Mouse (Mus musculus): ENCODE data around the gene Tulp3.

The Tulp3 gene

GRCm38 (mm10) chr6:128315597-128315996 lies 40.1 kb downstream of the Tulp3 start:
- ChIA-PET POLR2A (interaction anchor here (0.6 to 1.9 kb wide), 26 partner anchors 9 to 844 kb away, joined by 3 to 9 read pairs (median 4); partner anchors contain the start of genes Itfg2 (in 1 of the 4), Tead4 (in 1 of the 4) and Tulp3 (in 1 of the 4)), CTCF (interaction anchor here (0.6 to 1.6 kb wide), 14 partner anchors 11 to 940 kb away, joined by 3 to 9 read pairs (median 4); no protein-coding TSS in a partner anchor)

DNA sequence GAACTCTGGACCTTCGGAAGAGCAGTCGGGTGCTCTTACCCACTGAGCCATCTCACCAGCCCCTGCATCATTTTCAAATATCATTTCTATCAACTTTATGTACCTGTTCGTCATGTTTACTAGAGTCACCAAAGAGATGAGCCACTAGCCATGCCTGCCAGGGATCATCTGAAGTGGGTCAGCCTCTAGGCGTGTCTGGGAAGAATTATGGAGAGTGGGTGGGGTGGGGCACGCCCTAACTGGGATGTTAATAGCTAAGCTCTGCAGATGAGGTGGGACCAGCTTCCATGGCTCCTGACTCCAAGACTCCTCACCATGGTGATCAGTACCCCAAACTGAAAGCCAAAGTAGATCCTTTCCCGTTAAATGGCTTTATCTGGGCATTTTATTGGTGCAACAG lies 40.9 kb downstream of the Tulp3 start:
- ChIA-PET CTCF (interaction anchor here (0.6 to 1.6 kb wide), 10 partner anchors 9 to 318 kb away, joined by 3 to 9 read pairs (median 3); no protein-coding TSS in a partner anchor), POLR2A (interaction anchor here in 3 of 4 experiments (0.6 to 1.9 kb wide), 22 partner anchors 9 to 248 kb away, joined by 3 to 9 read pairs (median 4); partner anchors contain the start of genes Tead4 (in 2 of the 3) and Itfg2 (in 1 of the 3))

DNA sequence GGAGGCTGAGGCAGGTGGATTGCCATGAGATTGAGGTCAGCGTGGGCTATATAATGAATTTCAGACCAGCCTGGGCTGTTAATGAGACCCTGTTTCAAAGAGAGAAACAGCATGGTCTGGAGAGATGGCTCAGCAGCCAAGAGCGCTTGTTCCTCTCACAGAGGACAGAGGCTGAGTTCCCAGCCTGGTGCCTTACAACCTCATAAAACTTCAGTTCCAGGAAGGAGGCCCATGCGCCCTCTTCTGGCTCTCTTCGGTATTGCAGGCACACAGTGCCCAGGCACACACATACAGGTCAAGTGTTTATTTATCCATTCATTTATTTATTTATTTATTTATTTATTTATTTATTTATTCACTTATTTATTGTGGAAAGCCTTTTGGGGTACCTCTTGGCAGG lies 47.3 kb downstream of the Tulp3 start:
- CTCF ChIA-PET = interaction anchor here in 3 of 4 experiments (1.2 to 2.4 kb wide), 6 partner anchors 22 to 108 kb away, joined by 3 to 11 read pairs (median 8); no protein-coding TSS in a partner anchor
- POLR2A ChIA-PET = interaction anchor here in 2 of 4 experiments (1.2 to 4.0 kb wide), 4 partner anchors 69 to 108 kb away, joined by 3 to 23 read pairs (median 4); no protein-coding TSS in a partner anchor

- ChIA-PET CTCF (interaction anchor here in 3 of 4 experiments (0.5 to 1.6 kb wide), 9 partner anchors 12 to 332 kb away, joined by 3 to 22 read pairs (median 5); no protein-coding TSS in a partner anchor), POLR2A (interaction anchor here in 3 of 4 experiments (0.7 to 11.5 kb wide), 11 partner anchors 14 to 127 kb away, joined by 3 to 148 read pairs (median 7); no protein-coding TSS in a partner anchor)
Observed at GRCm38 (mm10) chr6:128304801-128305200, 50.9 kb downstream of the Tulp3 start.

DNA sequence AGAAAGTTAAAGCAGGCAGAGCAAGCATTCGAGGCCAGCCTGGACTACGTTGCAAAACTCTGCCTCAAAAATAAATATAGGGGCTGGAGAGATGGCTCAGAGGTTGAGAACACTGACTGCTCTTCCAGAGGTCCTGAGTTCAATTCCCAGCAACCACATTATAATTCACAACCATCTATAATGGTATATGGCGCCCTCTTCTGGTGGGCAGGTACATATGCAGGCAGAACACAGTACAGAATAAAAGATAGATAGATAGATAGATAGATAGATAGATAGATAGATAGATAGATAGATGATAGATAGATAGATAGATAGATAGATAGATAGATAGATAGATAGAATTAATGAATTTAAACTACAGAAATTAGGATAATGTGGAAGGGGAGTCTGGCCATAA lies 53.0 kb downstream of the Tulp3 start:
- ChIA-PET CTCF (interaction anchor here in 2 of 4 experiments (0.7 to 4.5 kb wide), 11 partner anchors 10 to 157 kb away, joined by 3 to 24 read pairs (median 5); no protein-coding TSS in a partner anchor), POLR2A (interaction anchor here in 3 of 4 experiments (0.9 to 11.5 kb wide), 23 partner anchors 10 to 173 kb away, joined by 3 to 148 read pairs (median 14); no protein-coding TSS in a partner anchor)

DNA sequence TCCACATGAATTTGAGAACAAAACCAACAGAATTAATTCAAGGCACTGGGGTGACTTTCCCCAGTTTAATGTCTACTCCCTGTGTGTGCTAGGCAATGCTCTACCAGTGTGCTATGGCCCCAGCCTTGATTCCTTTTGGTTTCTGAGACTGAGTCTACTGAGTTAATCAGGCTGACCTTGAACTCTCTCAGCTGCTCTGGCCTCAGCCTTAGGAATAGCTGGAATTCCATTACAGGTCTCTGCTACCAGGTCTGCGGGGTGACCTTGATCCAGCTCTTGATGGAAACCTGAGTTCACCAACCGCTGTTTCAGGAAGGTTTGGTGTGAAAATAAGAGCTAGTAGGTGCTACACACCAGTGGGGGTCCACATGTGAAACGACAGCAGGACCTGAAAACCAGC lies 53.8 kb downstream of the Tulp3 start:
- POLR2A ChIA-PET = interaction anchor here (0.6 to 11.5 kb wide), 40 partner anchors 10 to 174 kb away, joined by 3 to 148 read pairs (median 6); no protein-coding TSS in a partner anchor
- CTCF ChIA-PET = interaction anchor here in 3 of 4 experiments (0.7 to 4.5 kb wide), 15 partner anchors 10 to 102 kb away, joined by 3 to 24 read pairs (median 5); no protein-coding TSS in a partner anchor

DNA sequence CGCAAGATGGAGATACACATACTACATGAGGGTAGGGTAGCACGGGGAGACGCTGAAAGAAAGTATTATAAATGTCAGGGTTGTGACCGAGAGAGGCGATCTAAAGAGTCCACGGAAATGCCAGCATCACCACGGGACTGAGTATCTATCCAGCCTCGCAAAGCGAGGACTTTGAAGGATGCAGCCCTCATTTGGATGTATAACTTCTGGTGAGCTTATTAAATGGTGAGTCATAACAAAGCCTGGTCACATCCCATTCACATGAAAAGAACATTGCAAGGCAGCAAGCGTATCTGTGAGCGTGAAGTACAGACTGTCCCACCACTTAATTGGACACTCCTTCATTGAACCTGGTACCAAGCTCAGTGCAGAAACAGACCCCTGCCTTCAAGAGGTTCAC lies 54.2 kb downstream of the Tulp3 start:
- ChIA-PET POLR2A (interaction anchor here (0.6 to 11.5 kb wide), 45 partner anchors 9 to 685 kb away, joined by 3 to 148 read pairs (median 6); no protein-coding TSS in a partner anchor), CTCF (interaction anchor here (0.7 to 4.5 kb wide), 17 partner anchors 10 to 101 kb away, joined by 3 to 24 read pairs (median 5); no protein-coding TSS in a partner anchor)

GRCm38 (mm10) chr6:128300134-128301001 lies 55.3 kb downstream of the Tulp3 start, which contains the start of gene Tead4:
Tead4 (minus strand) TSS chr6:128300823.
- CTCF ChIA-PET = interaction anchor here in 3 of 4 experiments (1.1 to 4.5 kb wide), 6 partner anchors 20 to 100 kb away, joined by 3 to 24 read pairs (median 8); no protein-coding TSS in a partner anchor
- POLR2A ChIA-PET = interaction anchor here (0.5 to 11.5 kb wide), 37 partner anchors 8 to 684 kb away, joined by 3 to 148 read pairs (median 6); no protein-coding TSS in a partner anchor

- ChIA-PET CTCF (interaction anchor here in 2 of 4 experiments (0.5 to 4.5 kb wide), 4 partner anchors 56 to 326 kb away, joined by 3 to 24 read pairs (median 4); no protein-coding TSS in a partner anchor), POLR2A (interaction anchor here (0.7 to 11.5 kb wide), 27 partner anchors 7 to 423 kb away, joined by 3 to 148 read pairs (median 13); no protein-coding TSS in a partner anchor)
Observed at GRCm38 (mm10) chr6:128299292-128300133, 56.1 kb downstream of the Tulp3 start.

DNA sequence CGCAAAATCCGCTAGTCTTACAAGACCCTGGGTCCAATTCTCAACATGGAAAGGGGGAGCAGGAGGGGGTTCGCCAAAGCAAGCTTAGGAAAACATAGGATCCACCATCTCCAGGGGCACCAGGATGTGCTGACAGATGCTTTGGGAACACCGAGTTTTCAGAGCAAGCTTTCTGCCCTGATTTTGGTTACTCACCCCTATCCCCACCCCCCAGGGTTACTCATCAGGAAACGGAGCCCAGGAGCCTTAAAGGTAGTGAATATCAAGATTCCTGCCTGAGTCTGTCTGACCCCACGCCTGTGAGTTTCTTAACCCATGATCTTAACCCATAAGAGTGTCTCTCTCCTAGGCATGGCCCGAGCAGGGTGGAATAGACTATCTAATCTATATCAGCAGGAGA lies 57.4 kb downstream of the Tulp3 start:
- CTCF ChIA-PET = interaction anchor here in 2 of 4 experiments (1.1 to 1.5 kb wide), 3 partner anchors 61 to 97 kb away, joined by 3 to 4 read pairs (median 3); no protein-coding TSS in a partner anchor
- POLR2A ChIA-PET = interaction anchor here in 3 of 4 experiments (0.6 to 11.5 kb wide), 23 partner anchors 9 to 265 kb away, joined by 3 to 148 read pairs (median 7); no protein-coding TSS in a partner anchor

GRCm38 (mm10) chr6:128296750-128297393 lies 58.8 kb downstream of the Tulp3 start:
- POLR2A ChIA-PET = interaction anchor here in 3 of 4 experiments (0.6 to 11.5 kb wide), 29 partner anchors 8 to 1486 kb away, joined by 3 to 148 read pairs (median 5); no protein-coding TSS in a partner anchor
- CTCF ChIA-PET = interaction anchor here in 3 of 4 experiments (0.6 to 1.5 kb wide), 5 partner anchors 38 to 149 kb away, joined by 3 to 4 read pairs (median 4); no protein-coding TSS in a partner anchor

DNA sequence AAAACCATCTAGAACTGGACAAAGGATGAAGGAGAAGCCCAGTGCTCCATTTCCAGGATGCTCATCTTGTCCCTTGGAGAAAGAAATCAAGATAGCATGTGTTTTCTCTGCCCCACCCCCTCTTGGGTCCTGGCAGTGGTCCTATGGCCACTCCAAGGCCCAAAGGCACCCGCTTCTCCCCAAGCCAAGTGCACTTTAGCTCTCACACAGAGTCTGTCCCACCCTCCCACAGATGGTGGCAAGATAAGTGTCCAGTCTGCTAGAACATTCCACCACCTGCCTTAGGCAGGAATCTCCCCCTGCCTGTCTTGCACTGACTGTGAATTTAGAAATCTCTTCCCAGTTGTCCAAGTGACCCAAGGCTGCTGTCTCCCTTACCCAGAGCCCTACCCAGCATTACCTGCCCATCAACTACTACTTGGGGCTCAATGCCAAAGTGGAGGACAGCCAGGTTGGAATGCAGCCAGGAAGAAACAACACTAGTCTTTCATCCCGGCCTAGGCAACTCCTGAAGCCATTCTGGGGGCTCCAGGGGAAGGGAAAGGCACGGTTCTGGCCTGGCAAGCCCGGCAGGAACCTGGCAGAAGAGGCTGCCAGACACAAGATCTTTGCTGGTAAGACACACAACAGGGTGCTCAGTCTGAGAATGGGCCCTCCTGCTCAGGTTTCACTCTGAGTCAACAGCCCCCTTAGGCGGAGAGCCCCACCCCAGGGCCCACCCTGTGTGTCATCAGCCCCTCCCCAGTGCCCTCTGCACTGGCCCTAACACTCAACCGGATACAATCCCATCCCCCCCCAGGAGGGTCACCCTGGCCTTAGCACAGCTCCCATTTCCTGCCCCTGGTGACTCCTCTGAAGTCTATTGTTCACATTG lies 59.5 kb downstream of the Tulp3 start:
- POLR2A ChIA-PET = interaction anchor here in 3 of 4 experiments (0.5 to 11.5 kb wide), 26 partner anchors 7 to 459 kb away, joined by 3 to 148 read pairs (median 5); no protein-coding TSS in a partner anchor
- CTCF ChIA-PET = interaction anchor here in 2 of 4 experiments (0.6 to 0.9 kb wide), 2 partner anchors 55 to 150 kb away, joined by 4 read pairs; no protein-coding TSS in a partner anchor

DNA sequence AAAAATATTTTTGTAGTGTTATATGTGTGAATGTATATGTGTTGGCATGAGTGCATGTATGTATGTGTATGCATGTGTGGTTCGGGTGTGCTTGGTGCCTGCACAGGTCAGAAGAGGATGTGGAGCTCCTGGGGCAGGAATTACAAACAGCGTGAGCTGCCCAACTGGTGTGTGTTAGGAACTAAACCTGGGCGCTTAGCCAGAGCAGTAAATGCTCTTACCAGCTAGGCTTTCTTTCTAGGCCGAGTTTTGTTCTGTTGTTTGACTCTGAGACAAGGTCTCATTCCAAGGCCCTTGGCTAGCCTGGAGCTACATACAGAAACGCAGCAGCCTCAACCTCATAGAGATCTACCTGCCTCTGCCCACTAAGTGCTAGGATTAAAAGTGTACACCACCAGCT lies 64.4 kb downstream of the Tulp3 start:
- ChIA-PET POLR2A (interaction anchor here in 3 of 4 experiments (0.8 to 8.3 kb wide), 24 partner anchors 8 to 838 kb away, joined by 3 to 109 read pairs (median 4); partner anchors contain the start of gene Tead4 (in 2 of the 3)), CTCF (interaction anchor here in 3 of 4 experiments (0.7 to 2.9 kb wide), 5 partner anchors 11 to 91 kb away, joined by 3 to 7 read pairs (median 5); no protein-coding TSS in a partner anchor)

GRCm38 (mm10) chr6:128288681-128289080 lies 67.0 kb downstream of the Tulp3 start:
- POLR2A ChIA-PET = interaction anchor here in 3 of 4 experiments (0.6 to 8.3 kb wide), 17 partner anchors 8 to 168 kb away, joined by 3 to 109 read pairs (median 6); partner anchors contain the start of gene Tead4 (in 2 of the 3)
- CTCF ChIA-PET = interaction anchor here in 1 of 4 experiments (0.6 to 1.7 kb wide), 3 partner anchors 18 to 88 kb away, joined by 3 to 5 read pairs (median 3); no protein-coding TSS in a partner anchor

Measured in embryonic stem cell, embryonic (primary cell).